ENCODE assay signal across 9 mouse cellular contexts in genomic region chr15:18818185-18818973, GRCm38 (mm10). TPM values are rescaled to one million over a fixed set of nuclear protein-coding genes. Genes with fewer than 3 reads are reported as not detected.
A peak's percentile ranks its signal among the peaks of the same experiment; 100 is the strongest.
DNase-seq lines count a peak whose midpoint lies in the region; ATAC-seq lines count a peak whose summit lies in the region.
"Had no signal": no experiment of that assay in that cellular context is flagged by ENCODE, and none has a peak within 500 bp of the region (broad histone marks: within the 10 kb centered on the region; RNA-seq: fewer than 3 reads in every experiment).

Gene Cdh10 (plus strand): TSS chr15:18818947.

- no peaks in the 10 kb centered on the region for H3K36me3 ChIP-seq in heart, embryonic 13.5 days
- no peaks in the 10 kb centered on the region for H3K36me3 ChIP-seq in embryonic facial prominence, embryonic 15.5 days
- no peaks in the 10 kb centered on the region for H3K36me3 ChIP-seq in intestine, embryonic 15.5 days
- H3K36me3 ChIP-seq in liver, embryonic 11.5 days (ENCODE audit: control insufficient read depth, insufficient read depth, low read length) = no peaks in the 10 kb centered on the region
- H3K36me3 ChIP-seq: G1E had no signal

- H3K4me3 ChIP-seq in heart, embryonic 13.5 days = peak within 1 kb of the TSS; percentile 58
- H3K4me3 ChIP-seq in embryonic facial prominence, embryonic 15.5 days (replicated peaks) = peak within 1 kb of the TSS; percentile 45
- peak within 1 kb of the TSS; percentile 39 for H3K4me3 ChIP-seq in intestine, embryonic 15.5 days (replicated peaks)
- peak within 1 kb of the TSS; percentile 40 for H3K4me3 ChIP-seq in liver, embryonic 11.5 days (ENCODE audit: low read depth, low read length)

- peaks cover 5% of the 10 kb centered on the region; the same call in 1 of the 2 replicates for H3K4me1 ChIP-seq in heart, embryonic 13.5 days
- H3K4me1 ChIP-seq in embryonic facial prominence, embryonic 15.5 days = peaks cover 4% of the 10 kb centered on the region
- no peaks in the 10 kb centered on the region for H3K4me1 ChIP-seq in intestine, embryonic 15.5 days (replicated peaks)
- no peaks in the 10 kb centered on the region for H3K4me1 ChIP-seq in liver, embryonic 11.5 days (replicated peaks; ENCODE audit: control insufficient read depth, insufficient read depth, low read length)

- ATAC-seq in heart, embryonic 13.5 days (ENCODE audit: extremely low read depth, insufficient number of reproducible peaks, low FRiP score, low TSS enrichment) = no peak
- ATAC-seq in embryonic facial prominence, embryonic 15.5 days (ENCODE audit: insufficient number of reproducible peaks, low FRiP score, low TSS enrichment, low read depth) = no peak
- ATAC-seq in intestine, embryonic 15.5 days = peak; percentile 82
- ATAC-seq in liver, embryonic 11.5 days (replicated peaks; ENCODE audit: low FRiP score) = no peak

- no peak for DNase-seq in heart, postnatal 36 days
- DNase-seq in adrenal gland, postnatal 14 days = peak; percentile 35
- DNase-seq in liver, embryonic 11.5 days (ENCODE audit: low spot score) = peak; percentile 35
- DNase-seq in right cerebral cortex, adult 2 months (ENCODE audit: low spot score in 2 of 2) = peak; percentile 75 to 78
- DNase-seq in urinary bladder, adult 18-20 months (ENCODE audit: low spot score in 2 of 2) = no peak

- intact Hi-C loops in heart, postnatal 36 days (cut with DNase I) = no loop called here

- WGBS in heart, embryonic 13.5 days = under 1% methylated on average over 24 of the region's 24 CpGs
- WGBS in embryonic facial prominence, embryonic 15.5 days = under 1% methylated on average over 24 of the region's 24 CpGs
- WGBS in intestine, embryonic 15.5 days = under 1% methylated on average over 24 of the region's 24 CpGs
- WGBS in liver, embryonic 11.5 days = 2% methylated on average over 24 of the region's 24 CpGs

- no peaks in the 10 kb centered on the region for H3K9me3 ChIP-seq in heart, embryonic 13.5 days
- H3K9me3 ChIP-seq in embryonic facial prominence, embryonic 15.5 days (replicated peaks) = no peaks in the 10 kb centered on the region
- no peaks in the 10 kb centered on the region for H3K9me3 ChIP-seq in intestine, embryonic 15.5 days
- no peaks in the 10 kb centered on the region for H3K9me3 ChIP-seq in liver, embryonic 11.5 days (ENCODE audit: control insufficient read depth, low read length)
- H3K9me3 ChIP-seq: G1E had no signal

- H3K4me2 ChIP-seq in heart, embryonic 13.5 days = peak within 1 kb of the TSS; percentile 76
- H3K4me2 ChIP-seq in embryonic facial prominence, embryonic 15.5 days (replicated peaks) = peak within 1 kb of the TSS; percentile 69
- H3K4me2 ChIP-seq in intestine, embryonic 15.5 days (replicated peaks) = peak within 1 kb of the TSS; percentile 65
- peak within 1 kb of the TSS; percentile 57 for H3K4me2 ChIP-seq in liver, embryonic 11.5 days

- H3K27me3 ChIP-seq in heart, embryonic 13.5 days (replicated peaks) = no peaks in the 10 kb centered on the region
- no peaks in the 10 kb centered on the region for H3K27me3 ChIP-seq in embryonic facial prominence, embryonic 15.5 days
- no peaks in the 10 kb centered on the region for H3K27me3 ChIP-seq in intestine, embryonic 15.5 days (replicated peaks)
- peaks cover 4% of the 10 kb centered on the region; the same call in 1 of the 2 replicates for H3K27me3 ChIP-seq in liver, embryonic 11.5 days (replicated peaks; ENCODE audit: control insufficient read depth, insufficient read depth, low read length)

- no peak within 1 kb of the TSS for H3K27ac ChIP-seq in heart, embryonic 13.5 days (replicated peaks)
- H3K27ac ChIP-seq in embryonic facial prominence, embryonic 15.5 days (replicated peaks) = no peak within 1 kb of the TSS
- no peak within 1 kb of the TSS for H3K27ac ChIP-seq in intestine, embryonic 15.5 days
- H3K27ac ChIP-seq in liver, embryonic 11.5 days (ENCODE audit: low read depth, low read length) = no peak within 1 kb of the TSS

- peak within 1 kb of the TSS; percentile 74 for H3K9ac ChIP-seq in heart, embryonic 13.5 days
- no peak within 1 kb of the TSS for H3K9ac ChIP-seq in embryonic facial prominence, embryonic 15.5 days
- peak within 1 kb of the TSS; percentile 26 for H3K9ac ChIP-seq in intestine, embryonic 15.5 days
- no peak within 1 kb of the TSS for H3K9ac ChIP-seq in liver, embryonic 11.5 days (ENCODE audit: low read depth, low read length)

RNA-seq across cellular contexts. Expression of gene Cdh10, which starts in this region (rescaled TPM):
- 1.0 and 1.4 TPM in 2 replicates for polyA plus RNA-seq in heart, embryonic 13.5 days (2015; fragmentation: Nextera tagmentation; extraction: Ambion mirVana)
- not detected for total RNA-seq in heart, postnatal 36 days (2021)
- total RNA-seq in adrenal gland, postnatal 14 days (2021) = 0.33 and 0.34 TPM in 2 replicates
- polyA plus RNA-seq in embryonic facial prominence, embryonic 15.5 days (2015; fragmentation: Nextera tagmentation; extraction: Ambion mirVana) = 2.8 and 4.4 TPM in 2 replicates
- polyA plus RNA-seq in intestine, embryonic 15.5 days (2015; fragmentation: Nextera tagmentation; extraction: Ambion mirVana) = 1.2 and 2.0 TPM in 2 replicates
- polyA plus RNA-seq in liver, embryonic 11.5 days (2014; fragmentation: Nextera tagmentation; extraction: Ambion mirVana) = 1.4 TPM in 2 replicates
- polyA plus RNA-seq: G1E had no signal

Comparison
In these comparisons a context has a peak if more than half of its experiments do, and no peak if none do; other contexts are left out.
1. Peak in DNase-seq in adrenal gland, postnatal 14 days; RNA of the gene not detected or under 1 TPM.
2. H3K9ac ChIP-seq: peak in heart, embryonic 13.5 days (single experiment) and intestine, embryonic 15.5 days (single experiment); none in embryonic facial prominence, embryonic 15.5 days (single experiment) and liver, embryonic 11.5 days (single experiment).
3. DNase-seq: peak in liver, embryonic 11.5 days (single experiment) and right cerebral cortex, adult 2 months (2 of 2); none in heart, postnatal 36 days (0 of 2) and urinary bladder, adult 18-20 months (0 of 2).
4. Peak in every context shown above with its lines, with median percentiles within 50 percentile points of each other: H3K4me2 ChIP-seq and H3K4me3 ChIP-seq.